Mouse (Mus musculus) liver, embryonic 15.5 days (tissue): Measurements from ENCODE around the gene Aamp. TPM values are rescaled to one million over a fixed set of nuclear protein-coding genes. Genes with fewer than 3 reads are reported as not detected.
"Not testable (repeated sequence)": the region's sequence is repeated elsewhere in the genome, so short reads cannot be mapped to it uniquely, and the experiment has no call there.

Experiments
- ATAC-seq: fragments of 200-750 bp; cut with Nextera tagmentation; 2 replicates; pipeline ENCODE4 v1.8.0; 2017; ENCODE audit warnings: moderate number of reproducible peaks, mild to moderate bottlenecking, moderate library complexity; ENCODE audit not compliant: insufficient read depth
- H3K27ac ChIP-seq: fragments of 300-500 bp; sonication (generic); replicated peaks from 2 replicates; pipeline ENCODE4 v1.5.1; 2015; ENCODE audit warnings: mild to moderate bottlenecking, inconsistent platforms
- H3K27me3 ChIP-seq: fragments of 300-500 bp; sonication (generic); 2 replicates; pipeline ENCODE4 v1.6.1; 2015; ENCODE audit warnings: mild to moderate bottlenecking, inconsistent platforms
- H3K36me3 ChIP-seq: fragments of 300-500 bp; sonication (generic); replicated peaks from 2 replicates; pipeline ENCODE4 v1.6.1; 2015; ENCODE audit warnings: moderate library complexity, mild to moderate bottlenecking, inconsistent platforms
- H3K4me1 ChIP-seq: fragments of 300-500 bp; sonication (generic); replicated peaks from 2 replicates; pipeline ENCODE4 v1.6.1; 2015; ENCODE audit warnings: inconsistent platforms
- H3K4me2 ChIP-seq: fragments of 300-500 bp; sonication (generic); 2 replicates; pipeline ENCODE4 v1.6.1; 2015; ENCODE audit warnings: moderate library complexity, mild to moderate bottlenecking, inconsistent platforms
- H3K4me3 ChIP-seq: fragments of 300-500 bp; sonication (generic); replicated peaks from 2 replicates; pipeline ENCODE4 v1.5.1; 2015; ENCODE audit warnings: mild to moderate bottlenecking, inconsistent platforms
- H3K9ac ChIP-seq: fragments of 300-500 bp; sonication (generic); 2 replicates; pipeline ENCODE4 v1.6.1; 2015; ENCODE audit warnings: moderate library complexity, mild to moderate bottlenecking, inconsistent platforms
- H3K9me3 ChIP-seq: fragments of 300-500 bp; sonication (generic); replicated peaks from 2 replicates; pipeline ENCODE4 v1.6.1; 2016; ENCODE audit warnings: inconsistent platforms
- WGBS: fragments of 180-500 bp; shearing (Covaris S2); methylation state at CpG from one replicate; pipeline ENCODE4 v1.1.7; 2015; ENCODE audit warnings: mixed read lengths; ENCODE audit not compliant: insufficient replicate concordance; 5-methylcytosine and 5-hydroxymethylcytosine counted together
- polyA plus RNA-seq: library from polyadenylated mRNA; unstranded; fragments of >200 nt; fragmentation: Nextera tagmentation; extraction: Ambion mirVana; gene quantifications from 2 replicates; pipeline ENCODE4 v1.2.1, GENCODE M21; 2015

The Aamp gene
- polyA plus RNA-seq, 1 experiment from 2014 or later: 93.1 TPM

- Histone ChIP-seq H3K27me3 (no peaks in the 10 kb centered on the region), H3K4me2 (no peak overlapping the region), H3K9ac (no peak overlapping the region), H3K27ac (no peak overlapping the region), H3K36me3 (peaks cover 60% of the 10 kb centered on the region), H3K4me1 (peaks cover 60% of the 10 kb centered on the region), H3K9me3 (no peaks in the 10 kb centered on the region), H3K4me3 (no peak overlapping the region)
- 83% methylated on average over 5 of the region's 5 CpGs for WGBS
- no peak for ATAC-seq
Measured at GRCm38 (mm10) chr1:74290141-74290540, 5.6 kb upstream of the Aamp start.

DNA sequence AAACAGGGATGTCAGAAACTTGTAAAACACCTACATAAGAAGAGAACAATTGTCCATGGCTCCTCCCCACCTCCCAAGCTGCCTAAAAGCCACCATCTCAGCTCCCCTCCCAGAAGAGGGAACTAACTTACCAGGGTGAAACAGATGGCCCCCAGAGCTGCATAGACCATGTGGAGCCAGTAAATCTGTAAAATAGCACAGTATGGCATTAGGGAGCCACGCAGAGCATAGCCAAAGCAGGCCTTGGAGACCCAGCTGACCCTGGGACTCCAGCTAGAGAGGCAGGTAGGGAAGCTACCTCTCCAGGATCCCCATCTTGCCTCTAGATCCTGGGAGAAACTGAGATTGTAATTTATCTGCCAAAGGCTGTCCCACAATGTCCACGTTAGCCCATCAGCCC, 5.2 kb upstream of the Aamp start:
- H3K36me3 ChIP-seq: peaks cover 60% of the 10 kb centered on the region
- H3K9me3 ChIP-seq: no peaks in the 10 kb centered on the region
- peak overlapping the region; percentile 33; the same call in 1 of the 2 replicates for H3K27ac ChIP-seq
- no peak overlapping the region for H3K9ac ChIP-seq
- WGBS: 67% methylated on average over 2 of the region's 2 CpGs
- no peaks in the 10 kb centered on the region for H3K27me3 ChIP-seq
- no peak overlapping the region for H3K4me3 ChIP-seq
- H3K4me2 ChIP-seq: no peak overlapping the region
- ATAC-seq: no peak
- peaks cover 58% of the 10 kb centered on the region for H3K4me1 ChIP-seq

DNA sequence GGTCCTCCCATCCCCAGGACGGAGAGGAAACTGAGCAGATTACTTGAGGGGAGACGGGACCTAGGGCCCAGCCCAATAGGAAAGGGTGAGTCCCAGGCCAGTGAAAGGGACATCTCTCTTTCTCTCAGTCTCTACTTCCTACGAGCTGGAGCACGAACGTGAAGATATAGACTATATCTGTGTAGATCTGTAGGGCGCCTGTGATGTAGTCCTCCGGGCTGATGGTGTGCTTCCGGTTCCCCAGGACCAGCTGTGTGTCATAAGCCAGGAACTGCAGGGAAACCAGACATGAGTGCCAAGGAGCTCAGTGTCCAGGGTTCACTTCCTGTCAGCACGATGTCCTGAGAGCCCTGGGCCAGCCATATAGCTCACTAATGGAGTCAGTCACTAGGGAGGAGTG, 4.7 kb upstream of the Aamp start:
- H3K9me3 ChIP-seq: no peaks in the 10 kb centered on the region
- no peak for ATAC-seq
- H3K4me3 ChIP-seq: no peak overlapping the region
- H3K4me1 ChIP-seq: peaks cover 54% of the 10 kb centered on the region
- peaks cover 59% of the 10 kb centered on the region for H3K36me3 ChIP-seq
- WGBS: 78% methylated on average over 9 of the region's 9 CpGs
- no peak overlapping the region for H3K9ac ChIP-seq
- no peak overlapping the region for H3K4me2 ChIP-seq
- H3K27me3 ChIP-seq: no peaks in the 10 kb centered on the region
- 0 out of 2 replicates have a peak overlapping the region, but pooled peaks have one; percentile 33 for H3K27ac ChIP-seq

GRCm38 (mm10) chr1:74288327-74288726, 3.8 kb upstream of the Aamp start:
- Histone ChIP-seq H3K27me3 (no peaks in the 10 kb centered on the region), H3K36me3 (peaks cover 50% of the 10 kb centered on the region), H3K4me3 (no peak overlapping the region), H3K27ac (peak overlapping the region; percentile 38; the same call in 1 of the 2 replicates), H3K9me3 (no peaks in the 10 kb centered on the region), H3K9ac (0 out of 2 replicates have a peak overlapping the region, but pooled peaks have one; percentile 15), H3K4me2 (peak overlapping the region; percentile 23; the same call in 1 of the 2 replicates), H3K4me1 (peaks cover 53% of the 10 kb centered on the region)
- 59% methylated on average over 4 of the region's 4 CpGs for WGBS
- no peak for ATAC-seq

- not testable (repeated sequence) for H3K9me3 ChIP-seq, H3K4me3 ChIP-seq, H3K4me2 ChIP-seq, H3K9ac ChIP-seq, ATAC-seq, H3K27me3 ChIP-seq
- Histone ChIP-seq H3K4me1 (peaks cover 59% of the 10 kb centered on the region), H3K36me3 (peaks cover 52% of the 10 kb centered on the region), H3K27ac (0 out of 2 replicates have a peak overlapping the region, but pooled peaks have one; percentile 16)
- 52% methylated on average over 15 of the region's 17 CpGs for WGBS
Measured at GRCm38 (mm10) chr1:74286869-74287607, 2.5 kb upstream of the Aamp start.

DNA sequence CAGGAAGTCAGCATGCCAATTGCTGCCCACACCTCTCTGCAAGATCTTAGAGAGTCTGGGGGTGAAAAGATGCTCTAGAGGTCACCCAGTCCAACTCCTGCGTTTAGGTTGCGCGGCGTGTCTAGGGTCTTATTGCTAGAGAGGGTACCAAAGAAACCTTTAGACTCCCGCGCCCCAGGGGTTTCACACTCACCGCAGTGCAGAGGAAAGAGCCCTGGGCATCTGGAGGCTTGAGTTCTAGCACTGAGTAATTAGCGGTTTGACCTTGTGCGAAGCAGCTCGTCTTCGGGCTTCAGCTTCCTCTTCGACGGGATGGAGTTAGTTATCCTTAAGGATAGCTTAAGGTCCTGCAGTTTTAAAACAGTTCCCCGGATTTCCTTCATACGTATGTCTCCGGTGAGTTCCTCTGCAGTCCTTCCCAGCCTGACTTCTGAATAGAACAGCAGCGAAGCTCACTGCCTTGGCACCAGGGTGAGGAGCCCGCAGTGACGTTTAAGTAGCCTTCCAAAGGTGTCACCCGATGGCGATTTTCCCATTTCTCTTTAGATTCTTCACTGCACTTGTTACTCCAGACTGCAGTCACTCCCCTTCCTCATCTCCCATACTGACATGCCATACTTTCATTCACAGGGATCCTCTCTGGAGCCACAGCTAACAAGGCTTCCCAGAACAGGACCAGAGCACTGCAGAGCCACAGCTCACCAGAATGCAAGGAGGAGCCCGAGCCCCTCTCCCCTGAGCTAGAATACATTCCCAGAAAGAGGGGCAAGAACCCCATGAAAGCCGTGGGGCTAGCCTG, 873 bp upstream of the Aamp start:
- Histone ChIP-seq H3K27me3 (no peaks in the 10 kb centered on the region), H3K9me3 (no peaks in the 10 kb centered on the region), H3K27ac (peak overlapping the region; percentile 55), H3K36me3 (peaks cover 54% of the 10 kb centered on the region), H3K4me3 (peak overlapping the region; percentile 86), H3K4me2 (peak overlapping the region; percentile 89), H3K4me1 (peaks cover 71% of the 10 kb centered on the region), H3K9ac (peak overlapping the region; percentile 71)
- no peak for ATAC-seq
- WGBS: 3% methylated on average over 23 of the region's 23 CpGs

- Histone ChIP-seq H3K4me2 (peak overlapping the region; percentile 94), H3K27ac (peak overlapping the region; percentile 84), H3K9ac (peak overlapping the region; percentile 87), H3K4me3 (peak overlapping the region; percentile 86), H3K4me1 (peaks cover 64% of the 10 kb centered on the region), H3K9me3 (no peaks in the 10 kb centered on the region), H3K36me3 (peaks cover 52% of the 10 kb centered on the region), H3K27me3 (no peaks in the 10 kb centered on the region)
- peak; percentile 25 for ATAC-seq
- WGBS: 6% methylated on average over 15 of the region's 15 CpGs
Measured at GRCm38 (mm10) chr1:74283686-74284463, 663 bp downstream of the Aamp start.

GRCm38 (mm10) chr1:74282896-74283625, 1.5 kb downstream of the Aamp start:
- Histone ChIP-seq H3K4me1 (peaks cover 56% of the 10 kb centered on the region), H3K9me3 (no peaks in the 10 kb centered on the region), H3K36me3 (peaks cover 46% of the 10 kb centered on the region), H3K27ac (no peak overlapping the region), H3K4me2 (0 out of 2 replicates have a peak overlapping the region, but pooled peaks have one; percentile 94), H3K9ac (no peak overlapping the region), H3K4me3 (no peak overlapping the region; the same call in 1 of the 2 replicates), H3K27me3 (no peaks in the 10 kb centered on the region)
- no peak for ATAC-seq
- WGBS: 77% methylated on average over 10 of the region's 10 CpGs

DNA sequence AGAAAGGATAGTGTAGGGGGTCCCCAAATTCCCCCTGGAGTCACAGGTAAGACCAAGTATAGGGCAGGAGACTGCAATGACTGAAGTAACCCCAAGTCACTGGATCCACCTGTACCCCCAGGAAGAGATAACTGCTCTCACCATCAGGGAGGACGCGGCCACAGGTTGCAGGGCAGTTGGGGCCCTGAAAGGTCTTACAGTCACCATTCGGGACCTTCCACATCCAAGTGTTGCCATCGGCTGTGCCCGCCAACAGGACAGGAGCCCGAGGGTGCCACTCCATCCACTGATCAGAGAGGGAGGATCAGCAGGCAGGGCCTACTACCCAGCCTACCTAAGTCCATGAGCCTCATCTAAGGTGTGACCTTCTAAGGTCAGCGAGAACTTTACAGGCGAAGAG, 2.7 kb downstream of the Aamp start:
- Histone ChIP-seq H3K27ac (no peak overlapping the region), H3K4me1 (peaks cover 47% of the 10 kb centered on the region), H3K9me3 (no peaks in the 10 kb centered on the region), H3K9ac (no peak overlapping the region), H3K36me3 (peaks cover 42% of the 10 kb centered on the region), H3K4me3 (no peak overlapping the region), H3K27me3 (peaks cover 5% of the 10 kb centered on the region; the same call in 1 of the 2 replicates), H3K4me2 (no peak overlapping the region)
- ATAC-seq: no peak
- WGBS: 89% methylated on average over 8 of the region's 8 CpGs

GRCm38 (mm10) chr1:74281372-74281771, 3.2 kb downstream of the Aamp start:
- H3K4me3 ChIP-seq: no peak overlapping the region
- H3K9ac ChIP-seq: no peak overlapping the region
- WGBS: 77% methylated on average over 2 of the region's 2 CpGs
- H3K36me3 ChIP-seq: peaks cover 42% of the 10 kb centered on the region
- H3K9me3 ChIP-seq: no peaks in the 10 kb centered on the region
- no peak overlapping the region for H3K27ac ChIP-seq
- peaks cover 6% of the 10 kb centered on the region; the same call in 1 of the 2 replicates for H3K27me3 ChIP-seq
- H3K4me2 ChIP-seq: no peak overlapping the region
- H3K4me1 ChIP-seq: peaks cover 42% of the 10 kb centered on the region
- no peak for ATAC-seq
